Mouse (Mus musculus) adrenal gland, postnatal 14 days (tissue): ENCODE results near the gene Inafm2. TPM values are rescaled to one million over a fixed set of nuclear protein-coding genes. Genes with fewer than 3 reads are reported as not detected.

Experiments
- DNase-seq: peaks from one replicate; pipeline ENCODE4 v3.0.0; 2021; ENCODE audit warnings: mixed read lengths
- long read RNA-seq, 2 experiments: library from polyadenylated mRNA; stranded (forward); transcript quantifications; one replicate each; pipeline ENCODE4 v2.0.0; 2021
- total RNA-seq: library from RNA; stranded (reverse); gene quantifications from 2 replicates; pipeline ENCODE4 v1.2.3, GENCODE M21; 2021

Inafm2 gene
- total RNA-seq: 28.8 and 30.0 TPM in 2 replicates
- long read RNA-seq, experiment 1, transcript Inafm2-201 (1 exons, 3,053 nt): major isoform, 27 of 28 reads
- long read RNA-seq, experiment 1, partial matches to known transcripts: 0 of 28 reads
- long read RNA-seq, experiment 1, other reads (novel, unspliced or antisense): 1 of 28 reads
- long read RNA-seq, experiment 2, transcript Inafm2-201 (1 exons, 3,053 nt): major isoform, 19 of 19 reads
- long read RNA-seq, experiment 2, partial matches to known transcripts: 0 of 19 reads
- long read RNA-seq, experiment 2, other reads (novel, unspliced or antisense): 0 of 19 reads

DNA sequence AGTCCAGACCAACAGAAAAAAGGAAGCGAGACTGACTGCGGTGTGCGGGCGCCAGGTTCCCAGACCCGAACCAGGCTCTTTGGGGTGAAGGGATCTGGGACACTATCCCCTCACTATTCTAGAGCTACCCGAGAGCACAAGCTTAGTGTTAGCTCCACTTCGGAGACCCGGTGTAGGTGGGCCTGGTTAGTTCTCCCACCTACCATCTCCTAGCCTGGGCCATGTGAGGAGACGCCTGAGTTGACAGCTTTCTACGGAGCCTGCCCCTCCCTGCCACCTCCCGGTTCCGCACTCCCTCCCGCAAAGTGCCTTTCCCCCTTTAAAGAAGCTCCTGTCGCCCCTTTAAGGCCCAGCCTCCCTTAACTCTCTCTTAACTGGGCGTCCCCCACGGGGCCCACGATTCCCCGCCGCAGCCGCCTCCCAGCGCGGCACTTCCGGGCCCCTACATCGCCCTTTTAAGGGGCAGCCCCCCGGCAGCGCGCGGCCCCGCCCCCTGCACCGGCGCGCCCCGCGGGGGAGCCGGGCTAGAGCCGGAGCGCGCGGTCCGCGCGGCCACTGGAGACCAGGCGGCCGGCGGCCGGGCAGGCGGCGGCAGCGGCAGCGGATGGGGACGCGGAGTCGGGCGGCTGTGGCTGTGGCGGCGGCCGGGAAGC is at the start of gene Inafm2:
Gene Inafm2, plus strand, starts transcription at position 527 of the 653 bp plus-strand sequence.
- DNase-seq: peak; percentile 96

DNA sequence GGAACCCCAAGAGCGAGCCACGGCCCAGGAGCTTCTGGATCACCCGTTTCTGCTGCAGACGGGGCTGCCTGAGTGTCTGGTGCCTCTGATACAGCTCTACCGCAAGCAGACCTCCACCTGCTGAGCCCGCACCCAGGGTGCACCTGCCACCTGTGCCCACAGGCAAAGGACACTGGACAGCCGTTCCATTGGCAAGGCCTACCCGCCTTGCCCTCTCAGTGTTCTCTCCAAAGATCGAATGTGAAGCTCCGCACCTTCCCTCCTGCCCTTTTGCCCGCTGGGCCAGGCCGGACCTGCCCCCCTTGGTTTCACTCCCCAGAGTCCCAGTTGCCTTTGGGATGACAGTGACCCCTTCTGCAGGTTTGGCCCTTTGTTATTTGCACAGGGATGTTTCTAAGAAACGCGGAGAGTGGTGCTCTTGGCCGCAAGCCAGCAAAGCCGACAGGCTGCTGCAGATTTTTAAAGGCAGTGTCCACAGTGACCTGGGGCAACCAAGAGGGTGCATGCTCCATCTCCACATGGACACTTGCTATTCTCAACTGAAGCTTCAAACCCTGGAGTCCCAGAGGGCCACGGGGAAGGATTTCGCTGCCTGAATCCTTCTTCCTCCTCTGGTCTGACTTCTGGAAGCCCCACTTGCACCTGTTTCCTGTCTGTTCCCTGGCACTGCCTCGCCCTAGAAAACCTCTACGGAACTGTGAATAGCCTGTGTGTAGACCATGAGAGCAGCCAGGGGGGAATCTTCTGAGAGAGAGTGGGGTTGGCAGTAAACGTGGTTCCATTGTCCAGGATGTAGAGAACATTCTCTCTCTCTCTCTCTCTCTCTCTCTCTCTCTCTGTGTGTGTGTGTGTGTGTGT is 48.9 kb upstream of the Inafm2 start:
- peak; percentile 49 for DNase-seq

DNA sequence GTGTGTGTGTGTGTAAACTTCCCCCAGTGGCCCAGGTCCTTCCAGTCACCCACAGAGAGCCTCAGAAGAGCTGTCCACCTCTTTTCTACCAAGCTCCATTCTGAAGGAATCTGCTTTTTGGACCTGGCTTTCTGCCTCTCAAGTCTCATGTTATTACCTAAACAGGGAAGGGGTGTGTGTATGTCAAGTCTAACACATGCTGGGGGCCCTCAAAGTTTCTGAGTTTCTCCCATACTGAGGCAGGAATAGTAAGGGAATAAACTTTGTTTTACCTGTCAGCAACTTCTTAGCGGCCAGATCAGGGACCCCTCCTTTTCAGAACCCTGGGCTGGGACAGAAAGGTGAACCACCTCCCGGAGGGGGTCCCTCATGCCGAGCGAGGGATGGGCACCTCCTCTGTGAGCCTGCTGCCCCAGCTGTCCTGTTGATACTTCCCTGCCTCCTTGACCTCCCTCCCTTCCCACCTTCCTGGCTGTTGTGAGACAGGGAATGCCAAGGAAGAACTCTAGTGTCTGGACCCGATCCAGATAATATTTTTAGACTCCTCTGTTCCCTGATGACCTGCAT is 48.2 kb upstream of the Inafm2 start:
- peak; percentile 59 for DNase-seq

- peak; percentile 69 for DNase-seq
These were observed 47.6 kb upstream of the Inafm2 start for GRCm38 (mm10) chr2:118697955-118698354.

GRCm38 (mm10) chr2:118700179-118701062 is 45.1 kb upstream of the Inafm2 start:
- peak; percentile 94 for DNase-seq

GRCm38 (mm10) chr2:118701161-118701560 is 44.4 kb upstream of the Inafm2 start:
- DNase-seq: no peak

- DNase-seq: peak; percentile 60
These were observed 43.3 kb upstream of the Inafm2 start for GRCm38 (mm10) chr2:118701971-118702882.

- peak; percentile 71 for DNase-seq
These were observed 42.4 kb upstream of the Inafm2 start for GRCm38 (mm10) chr2:118702883-118703761.

GRCm38 (mm10) chr2:118703913-118704730 is 41.4 kb upstream of the Inafm2 start, which contains the start of gene Ankrd63:
Gene Ankrd63, minus strand, starts transcription at chr2:118703963.
- no peak for DNase-seq

- DNase-seq: no peak
These were observed 39.1 kb upstream of the Inafm2 start for GRCm38 (mm10) chr2:118706436-118706835.

GRCm38 (mm10) chr2:118708472-118708871 is 37.1 kb upstream of the Inafm2 start:
- DNase-seq: no peak

DNA sequence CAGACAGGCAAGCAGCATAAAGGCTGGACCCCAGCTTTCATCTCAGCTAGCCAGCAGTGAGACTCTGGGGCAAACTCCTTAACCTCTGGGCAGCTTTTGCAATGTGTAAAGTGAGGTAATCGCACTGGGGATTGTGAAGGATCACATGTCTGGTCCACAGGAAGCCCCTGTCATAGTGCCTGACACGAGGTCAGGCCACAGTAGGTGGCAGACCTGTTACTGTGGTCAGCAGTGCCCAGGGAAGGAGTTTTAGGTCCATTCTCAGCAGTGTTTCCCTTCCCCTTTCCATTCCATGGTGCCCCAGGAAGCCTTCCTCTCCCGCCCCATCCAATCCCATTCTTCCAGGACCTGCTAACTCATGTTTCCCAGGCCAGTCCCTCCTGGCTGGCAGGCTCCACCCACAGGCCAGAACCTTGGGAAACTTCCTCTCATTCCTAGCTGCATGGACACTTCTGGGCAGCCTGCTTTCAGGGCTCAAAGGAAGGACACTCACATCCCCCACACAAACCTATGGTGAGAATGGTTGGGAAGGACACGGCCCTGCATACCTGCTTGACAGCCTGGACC is 35.8 kb upstream of the Inafm2 start:
- peak; percentile 43 for DNase-seq

- DNase-seq: peak; percentile 78
These were observed 34.5 kb upstream of the Inafm2 start for GRCm38 (mm10) chr2:118711038-118711494.

GRCm38 (mm10) chr2:118713631-118714030 is 31.9 kb upstream of the Inafm2 start:
- peak; percentile 4 for DNase-seq

GRCm38 (mm10) chr2:118714230-118714629 is 31.3 kb upstream of the Inafm2 start:
- DNase-seq: no peak

DNA sequence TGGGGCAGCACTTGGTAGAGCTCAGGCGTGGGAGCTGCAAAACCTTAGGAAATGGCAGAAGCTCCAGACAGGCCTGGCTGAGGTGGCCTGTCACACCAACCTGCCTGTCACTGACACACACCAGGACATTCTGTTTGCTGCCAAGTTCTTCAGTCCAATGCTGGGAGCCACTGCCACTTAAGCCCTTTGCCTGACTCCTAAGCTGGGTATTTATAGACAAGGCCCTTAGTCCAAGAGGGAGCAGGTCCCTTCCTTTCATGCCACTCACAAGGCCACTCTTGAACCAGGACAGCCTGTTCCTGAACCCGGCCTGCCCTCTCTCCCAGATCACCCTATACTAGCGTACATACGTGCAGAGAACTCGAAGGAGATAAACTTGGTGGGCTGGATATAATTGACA is 28.9 kb upstream of the Inafm2 start:
- peak; percentile 14 for DNase-seq

GRCm38 (mm10) chr2:118723693-118724486 is 21.7 kb upstream of the Inafm2 start:
- DNase-seq: no peak
